Mouse (Mus musculus) forebrain, embryonic 10.5 days (tissue): ENCODE data around the gene Tdrd9. TPM values are rescaled to one million over a fixed set of nuclear protein-coding genes. Genes with fewer than 3 reads are reported as not detected.

Experiments used
- DNase-seq: peaks from one replicate; pipeline ENCODE4 v3.0.0-alpha.2; 2017; ENCODE audit warnings: low spot score; ENCODE audit errors: extremely low spot score
- H3K27ac ChIP-seq: fragments of 300-500 bp; sonication (generic); 2 replicates; pipeline ENCODE4 v1.5.1; 2016; ENCODE audit warnings: mild to moderate bottlenecking
- H3K27me3 ChIP-seq: fragments of 300-500 bp; sonication (generic); 2 replicates; pipeline ENCODE4 v1.6.1; 2016; ENCODE audit warnings: mild to moderate bottlenecking; ENCODE audit not compliant: poor library complexity, severe bottlenecking
- H3K36me3 ChIP-seq: fragments of 300-500 bp; sonication (generic); replicated peaks from 2 replicates; pipeline ENCODE4 v1.6.1; 2016; ENCODE audit warnings: mild to moderate bottlenecking, moderate library complexity
- H3K4me1 ChIP-seq: fragments of 300-500 bp; sonication (generic); 2 replicates; pipeline ENCODE4 v1.6.1; 2016
- H3K4me3 ChIP-seq: fragments of 300-500 bp; sonication (generic); 2 replicates; pipeline ENCODE4 v1.5.1; 2016; ENCODE audit warnings: mild to moderate bottlenecking, moderate library complexity
- H3K9me3 ChIP-seq: fragments of 300-500 bp; sonication (generic); 2 replicates; pipeline ENCODE4 v1.6.1; 2016; ENCODE audit warnings: mild to moderate bottlenecking, moderate library complexity
- WGBS: fragments of 180-500 bp; shearing (Covaris S2); methylation state at CpG from one replicate; pipeline ENCODE4 v1.1.7; 2016; 5-methylcytosine and 5-hydroxymethylcytosine counted together
- polyA plus RNA-seq: library from polyadenylated mRNA; unstranded; fragments of >200 nt; fragmentation: Nextera tagmentation; extraction: Ambion mirVana; gene quantifications from 2 replicates; pipeline ENCODE4 v1.2.1, GENCODE M21; 2016

Gene Tdrd9
- polyA plus RNA-seq, 1 experiment from 2014 or later, result 1.1 TPM

GRCm38 (mm10) chr12:112079911-112080310, 108.6 kb downstream of the Tdrd9 start:
- no peaks in the 10 kb centered on the region for H3K9me3 ChIP-seq
- WGBS, result 76% methylated on average over 8 of the region's 8 CpGs
- no peaks in the 10 kb centered on the region; the same call in 1 of the 2 replicates for H3K27me3 ChIP-seq
- DNase-seq, result no peak
- H3K36me3 ChIP-seq, result no peaks in the 10 kb centered on the region
- peaks cover 4% of the 10 kb centered on the region; the same call in 1 of the 2 replicates for H3K4me1 ChIP-seq
- H3K27ac ChIP-seq, result no peak overlapping the region
- no peak overlapping the region for H3K4me3 ChIP-seq

- Histone ChIP-seq H3K4me3 (no peak overlapping the region), H3K4me1 (peaks cover 4% of the 10 kb centered on the region; the same call in 1 of the 2 replicates), H3K9me3 (no peaks in the 10 kb centered on the region), H3K27ac (no peak overlapping the region), H3K36me3 (no peaks in the 10 kb centered on the region), H3K27me3 (no peaks in the 10 kb centered on the region; the same call in 1 of the 2 replicates)
- DNase-seq, result no peak
- 89% methylated on average over 4 of the region's 4 CpGs for WGBS
Observed at GRCm38 (mm10) chr12:112080911-112081310, 109.6 kb downstream of the Tdrd9 start.

- Histone ChIP-seq H3K27me3 (no peaks in the 10 kb centered on the region; the same call in 1 of the 2 replicates), H3K4me1 (peaks cover 4% of the 10 kb centered on the region; the same call in 1 of the 2 replicates), H3K27ac (no peak overlapping the region), H3K36me3 (no peaks in the 10 kb centered on the region), H3K9me3 (no peaks in the 10 kb centered on the region), H3K4me3 (no peak overlapping the region)
- 72% methylated on average over 1 of the region's 1 CpGs for WGBS
- DNase-seq, result no peak
Observed at GRCm38 (mm10) chr12:112082241-112082640, 110.9 kb downstream of the Tdrd9 start.

GRCm38 (mm10) chr12:112086250-112086649, 114.9 kb downstream of the Tdrd9 start:
- H3K9me3 ChIP-seq, result no peaks in the 10 kb centered on the region
- H3K27me3 ChIP-seq, result peaks cover 11% of the 10 kb centered on the region
- WGBS, result 92% methylated on average over 3 of the region's 3 CpGs
- no peak for DNase-seq
- H3K4me1 ChIP-seq, result peaks cover 6% of the 10 kb centered on the region
- H3K4me3 ChIP-seq, result no peak overlapping the region
- no peaks in the 10 kb centered on the region for H3K36me3 ChIP-seq
- no peak overlapping the region for H3K27ac ChIP-seq

GRCm38 (mm10) chr12:112086726-112087125, 115.4 kb downstream of the Tdrd9 start:
- H3K4me1 ChIP-seq, result peaks cover 6% of the 10 kb centered on the region
- no peak overlapping the region for H3K4me3 ChIP-seq
- no peak for DNase-seq
- no peaks in the 10 kb centered on the region for H3K9me3 ChIP-seq
- 88% methylated on average over 6 of the region's 6 CpGs for whole genome bisulfite sequencing
- no peak overlapping the region for H3K27ac ChIP-seq
- H3K36me3 ChIP-seq, result no peaks in the 10 kb centered on the region
- H3K27me3 ChIP-seq, result peaks cover 16% of the 10 kb centered on the region

GRCm38 (mm10) chr12:112088609-112089324, 117.4 kb downstream of the Tdrd9 start:
- no peak for DNase-seq
- no peak overlapping the region for H3K4me3 ChIP-seq
- no peaks in the 10 kb centered on the region for H3K9me3 ChIP-seq
- WGBS, result 75% methylated on average over 12 of the region's 12 CpGs
- H3K27ac ChIP-seq, result no peak overlapping the region
- H3K27me3 ChIP-seq, result peaks cover 18% of the 10 kb centered on the region
- H3K36me3 ChIP-seq, result no peaks in the 10 kb centered on the region
- peaks cover 6% of the 10 kb centered on the region for H3K4me1 ChIP-seq

- no peaks in the 10 kb centered on the region for H3K9me3 ChIP-seq
- no peaks in the 10 kb centered on the region for H3K36me3 ChIP-seq
- 5% methylated on average over 12 of the region's 12 CpGs for WGBS
- H3K27me3 ChIP-seq, result peaks cover 18% of the 10 kb centered on the region
- H3K4me3 ChIP-seq, result no peak overlapping the region
- H3K27ac ChIP-seq, result no peak overlapping the region
- peak; percentile 63 for DNase-seq
- H3K4me1 ChIP-seq, result peaks cover 6% of the 10 kb centered on the region
Observed at GRCm38 (mm10) chr12:112091054-112091453, 119.7 kb downstream of the Tdrd9 start.

GRCm38 (mm10) chr12:112094261-112094880, 123.0 kb downstream of the Tdrd9 start:
- peaks cover 6% of the 10 kb centered on the region for H3K4me1 ChIP-seq
- peaks cover 16% of the 10 kb centered on the region for H3K27me3 ChIP-seq
- no peaks in the 10 kb centered on the region for H3K9me3 ChIP-seq
- no peak for DNase-seq
- WGBS, result 88% methylated on average over 8 of the region's 8 CpGs
- no peak overlapping the region for H3K4me3 ChIP-seq
- H3K27ac ChIP-seq, result no peak overlapping the region
- no peaks in the 10 kb centered on the region for H3K36me3 ChIP-seq

- no peaks in the 10 kb centered on the region for H3K4me1 ChIP-seq
- no peak overlapping the region for H3K4me3 ChIP-seq
- no peaks in the 10 kb centered on the region for H3K36me3 ChIP-seq
- H3K27me3 ChIP-seq, result 0 out of 2 replicates have a peak, but pooled peaks cover 8% of the 10 kb centered on the region
- H3K27ac ChIP-seq, result no peak overlapping the region
- 87% methylated on average over 13 of the region's 13 CpGs for WGBS
- H3K9me3 ChIP-seq, result no peaks in the 10 kb centered on the region
- no peak for DNase-seq
Observed at GRCm38 (mm10) chr12:112096051-112096732, 124.8 kb downstream of the Tdrd9 start.

GRCm38 (mm10) chr12:112096733-112097117, 125.4 kb downstream of the Tdrd9 start:
- no peaks in the 10 kb centered on the region for H3K36me3 ChIP-seq
- H3K4me3 ChIP-seq, result no peak overlapping the region
- no peak overlapping the region for H3K27ac ChIP-seq
- 82% methylated on average over 8 of the region's 8 CpGs for WGBS
- H3K27me3 ChIP-seq, result 0 out of 2 replicates have a peak, but pooled peaks cover 3% of the 10 kb centered on the region
- no peak for DNase-seq
- H3K4me1 ChIP-seq, result no peaks in the 10 kb centered on the region
- no peaks in the 10 kb centered on the region for H3K9me3 ChIP-seq

- H3K27me3 ChIP-seq, result no peaks in the 10 kb centered on the region
- H3K4me3 ChIP-seq, result no peak overlapping the region
- DNase-seq, result no peak
- no peak overlapping the region for H3K27ac ChIP-seq
- no peaks in the 10 kb centered on the region for H3K4me1 ChIP-seq
- WGBS, result 52% methylated on average over 4 of the region's 4 CpGs
- no peaks in the 10 kb centered on the region for H3K9me3 ChIP-seq
- H3K36me3 ChIP-seq, result no peaks in the 10 kb centered on the region
Observed at GRCm38 (mm10) chr12:112100106-112100505, 128.7 kb downstream of the Tdrd9 start.

- Histone ChIP-seq H3K27me3 (peaks cover 9% of the 10 kb centered on the region), H3K9me3 (no peaks in the 10 kb centered on the region), H3K36me3 (no peaks in the 10 kb centered on the region), H3K4me3 (no peak overlapping the region), H3K4me1 (peaks cover under 1% of the 10 kb centered on the region; the same call in 1 of the 2 replicates), H3K27ac (no peak overlapping the region)
- WGBS, result 65% methylated on average over 4 of the region's 4 CpGs
- no peak for DNase-seq
Observed at GRCm38 (mm10) chr12:112101045-112101444, 129.7 kb downstream of the Tdrd9 start.

- H3K36me3 ChIP-seq, result no peaks in the 10 kb centered on the region
- no peak for DNase-seq
- no peaks in the 10 kb centered on the region for H3K9me3 ChIP-seq
- 91% methylated on average over 5 of the region's 5 CpGs for WGBS
- H3K4me3 ChIP-seq, result no peak overlapping the region
- no peak overlapping the region for H3K27ac ChIP-seq
- H3K27me3 ChIP-seq, result peaks cover 29% of the 10 kb centered on the region
- H3K4me1 ChIP-seq, result peaks cover 17% of the 10 kb centered on the region
Observed at GRCm38 (mm10) chr12:112103179-112103578, 131.8 kb downstream of the Tdrd9 start.
